Mouse (Mus musculus) bone marrow macrophage, adult 2 months (primary cell): ENCODE data around the gene Stox2.

ENCODE experiments used
- CTCF ChIP-seq: IDR thresholded peaks from 2 replicates; pipeline ENCODE4 v1.5.1; 2012; ENCODE audit warnings: low read depth, mild to moderate bottlenecking, low read length, moderate library complexity
- POLR2A ChIP-seq: IDR thresholded peaks from 2 replicates; pipeline ENCODE4 v1.6.1; 2012; ENCODE audit warnings: mild to moderate bottlenecking, low read depth, low read length, borderline replicate concordance

DNA sequence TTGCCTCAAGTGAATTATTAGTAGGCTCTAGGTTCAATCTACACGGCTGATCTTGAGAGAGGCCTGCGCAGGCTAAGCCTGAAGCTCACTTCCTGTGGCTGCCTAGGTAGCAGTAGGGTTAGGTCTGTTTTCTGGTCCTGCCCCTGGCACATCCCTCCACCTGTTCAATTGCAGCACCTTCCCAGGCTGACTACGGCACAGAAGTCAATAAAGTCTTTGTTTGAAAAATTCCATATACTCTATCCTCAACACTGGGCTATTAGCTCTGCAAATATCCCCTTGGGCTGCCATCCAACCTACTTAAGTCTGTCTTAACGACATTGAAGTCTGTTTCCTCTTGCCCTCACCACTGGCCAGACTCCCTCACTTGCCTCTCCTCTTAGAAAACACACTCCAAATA, 10.8 kb downstream of the Stox2 start:
- TF ChIP-seq CTCF (no peak), POLR2A (no peak)
